ENCODE assay signal across 8 mouse cellular contexts in the genomic region with DNA sequence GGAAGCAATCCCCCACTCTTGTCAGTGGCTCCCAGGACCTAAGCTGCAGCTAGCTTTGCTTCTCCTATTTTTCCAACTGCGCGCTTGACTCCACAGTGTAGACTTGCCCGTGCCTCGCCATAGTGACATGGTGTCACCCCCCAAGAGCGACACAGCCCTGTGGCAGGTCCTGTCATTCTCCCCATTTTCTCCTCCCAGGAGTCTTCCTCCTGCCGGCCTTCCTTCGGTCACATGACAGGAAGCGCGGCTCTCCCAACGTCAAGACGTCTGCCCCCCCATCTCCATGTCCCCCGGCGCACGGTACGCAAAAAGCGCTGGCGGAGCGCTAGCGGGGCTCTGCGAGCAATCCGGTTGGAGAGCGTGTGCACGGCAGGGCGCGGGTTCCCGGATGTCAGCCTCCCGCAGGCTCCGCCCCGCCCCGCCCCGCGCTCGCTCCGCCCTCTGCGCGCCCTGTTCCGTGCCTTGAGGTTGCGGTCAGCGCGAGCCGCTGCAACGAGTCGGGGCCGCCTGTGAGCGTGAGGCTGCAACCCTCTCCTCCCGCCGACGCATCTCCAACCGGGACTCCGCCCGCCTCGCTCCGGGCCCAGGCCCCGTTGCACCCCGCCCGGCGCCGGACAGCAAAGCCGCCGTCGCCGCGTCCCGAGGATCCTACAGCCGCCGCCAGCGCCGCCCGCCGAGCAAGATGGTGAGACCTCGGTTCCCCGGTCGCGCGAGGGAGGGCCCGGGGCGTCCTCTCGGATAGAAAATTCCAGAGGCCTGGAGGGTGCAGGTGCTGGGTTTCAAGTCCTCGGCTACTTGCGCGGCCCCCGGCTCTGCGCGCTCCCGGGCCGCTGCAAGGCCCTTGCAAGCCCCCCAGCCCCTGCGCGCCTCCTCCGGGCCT. TPM values are rescaled to one million over a fixed set of nuclear protein-coding genes. Genes with fewer than 3 reads are reported as not detected.
DNase-seq lines count a peak whose midpoint lies in the region; ATAC-seq lines count a peak whose summit lies in the region.

A gene (plus strand): TSS at position 406 of the 880 bp plus-strand sequence.

- peak; percentile 97 for DNase-seq in adipocyte (ENCODE audit: low spot score)
- DNase-seq in embryo, embryonic 10 days (ENCODE audit: low spot score), result peak; percentile 95
- DNase-seq in gastrocnemius, postnatal 10 days, result peak; percentile 98
- peak; percentile 96 for DNase-seq in induced T-regulatory cell, adult 2 months (ENCODE audit: low read depth)
- DNase-seq in left cerebral cortex, adult 9 months (ENCODE audit: low spot score in 2 of 2), result peak; percentile 89 to 95
- DNase-seq in right cerebral cortex, postnatal 14 days, result peak; percentile 98
- peak; percentile 96 for DNase-seq in urinary bladder, postnatal 36 days (ENCODE audit: low spot score in 2 of 2)

- ATAC-seq in megakaryocyte progenitor cell, adult 5-6 weeks (replicated peaks; ENCODE audit: poor library complexity), result peak; percentile 90

RNA-seq across cellular contexts. Expression of the gene that starts here (rescaled TPM):
- total RNA-seq in gastrocnemius, postnatal 10 days (2021), result 100 to 1,000 TPM; 177 to 186 TPM
- 56.9 and 72.0 TPM in 2 replicates for total RNA-seq in megakaryocyte progenitor cell, adult 5-6 weeks (2015)
- 57.6 and 69.3 TPM in 2 replicates for total RNA-seq in megakaryocyte progenitor cell, adult 5-6 weeks (2017)

Comparison
In these comparisons a context has a peak if more than half of its experiments do, and no peak if none do; other contexts are left out.
1. Peak in every context shown above with its lines: DNase-seq and ATAC-seq.